Mouse (Mus musculus) CD4-positive, CD25-positive, alpha-beta regulatory T cell, adult 2 months (primary cell): Measurements from ENCODE around the gene Abcc10.

ENCODE experiments used
- DNase-seq: peaks from one replicate; pipeline ENCODE4 v3.0.0-alpha.2; 2012; ENCODE audit warnings: low read depth, low spot score

Abcc10 gene

DNA sequence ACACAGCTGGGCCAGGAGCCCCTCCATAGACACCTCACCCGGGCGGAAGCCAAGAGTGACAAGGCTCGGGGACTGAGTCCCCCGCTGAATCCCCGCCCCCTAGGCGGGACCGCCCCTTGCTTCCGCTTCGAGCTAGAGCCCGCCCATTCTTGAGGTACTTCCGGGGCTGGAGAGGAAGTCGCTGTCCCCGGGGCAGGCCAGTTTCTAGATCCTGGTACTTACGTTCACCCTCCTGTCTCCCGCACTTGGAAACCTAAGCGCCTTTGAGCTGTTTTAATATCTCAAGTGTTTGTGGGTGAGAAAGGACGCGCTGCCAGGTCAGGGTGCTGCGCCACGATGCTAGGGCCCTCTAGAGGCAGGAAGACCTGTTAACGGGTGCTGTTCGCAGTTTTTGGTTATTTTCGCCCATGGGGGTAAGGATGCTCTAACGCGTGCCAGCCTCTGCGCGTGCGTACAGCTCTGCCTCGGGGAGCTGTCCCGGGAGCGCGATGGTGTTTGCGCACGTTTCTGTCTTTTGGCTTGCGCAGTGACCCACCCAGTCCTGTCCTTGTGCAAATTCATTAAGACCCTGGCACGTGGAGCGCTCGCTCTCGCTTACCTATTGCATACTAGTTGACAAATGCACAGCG, at the start of gene Abcc10:
TSS of gene Abcc10 (minus strand) at position 447 of the 629 bp plus-strand sequence.
- peak; percentile 97 for DNase-seq

DNA sequence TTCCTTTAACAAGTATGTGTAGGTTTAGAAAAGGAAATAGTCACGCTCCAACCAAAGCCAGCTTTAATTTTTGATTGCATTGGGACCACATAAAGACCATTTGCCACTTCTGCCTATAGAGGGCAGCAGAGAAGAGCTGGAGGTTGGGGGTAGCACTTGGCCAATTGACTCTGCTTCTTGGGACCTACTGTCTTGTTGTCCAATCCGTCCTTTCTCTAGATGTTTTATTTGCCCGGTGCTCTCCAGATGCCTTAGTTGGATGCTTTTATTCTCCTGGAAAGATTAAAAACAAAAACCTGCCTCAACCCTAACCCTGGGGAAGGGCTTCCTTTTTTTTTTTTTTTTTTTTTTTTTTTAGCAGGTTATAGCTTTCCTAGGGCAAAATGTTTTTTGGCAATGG, 43.6 kb upstream of the Abcc10 start:
- peak; percentile 80 for DNase-seq

DNA sequence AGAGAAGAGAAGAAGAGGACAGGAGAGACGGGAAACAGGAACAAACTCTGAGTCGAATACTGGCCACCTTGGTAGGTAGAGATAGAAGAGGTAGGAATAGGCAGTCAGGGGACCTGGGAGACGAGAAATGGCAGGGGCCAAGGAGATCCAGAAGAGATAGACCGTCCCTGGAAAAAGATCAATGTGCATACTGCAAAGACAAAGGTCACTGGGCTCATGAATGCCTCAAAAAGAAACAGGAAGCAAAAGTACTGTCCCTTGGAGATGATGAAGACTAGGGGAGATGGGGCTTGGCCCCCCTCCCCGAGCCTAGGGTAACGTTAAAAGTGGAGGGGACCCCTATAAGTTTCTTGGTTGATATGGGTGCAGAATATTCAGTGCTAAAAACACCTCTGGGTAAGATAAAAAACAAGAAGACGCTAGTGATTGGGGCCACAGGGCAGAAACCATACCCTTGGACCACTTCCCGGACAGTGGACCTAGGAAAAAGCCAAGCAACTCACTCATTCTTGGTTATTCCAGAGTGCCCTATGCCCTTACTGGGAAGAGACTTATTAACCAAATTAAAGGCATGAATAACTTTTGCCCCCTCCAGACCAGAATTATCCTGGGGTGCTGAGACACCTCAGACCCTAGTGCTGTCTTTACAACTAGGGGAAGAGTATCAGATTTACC, 23.0 kb upstream of the Abcc10 start:
- no peak for DNase-seq

DNA sequence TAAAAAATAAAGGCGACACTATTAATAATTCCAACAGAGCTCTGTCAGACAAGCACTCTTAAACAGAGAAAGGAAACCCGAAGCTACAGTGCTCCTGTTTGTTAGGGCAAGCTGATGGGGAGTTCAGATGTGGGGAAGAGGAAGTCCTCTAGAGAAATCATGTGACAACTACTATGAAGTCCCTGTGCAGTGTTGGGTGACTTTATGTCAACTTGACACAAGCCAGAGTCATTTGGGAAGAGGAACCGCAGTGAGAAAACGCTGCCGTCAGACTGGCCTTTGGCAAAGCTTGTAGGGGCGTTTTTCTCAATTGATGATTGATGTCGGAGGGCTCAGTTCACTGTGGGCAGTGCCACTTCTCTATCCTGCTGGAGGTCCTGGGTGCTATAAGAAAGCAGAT, 13.1 kb upstream of the Abcc10 start:
- no peak for DNase-seq

DNA sequence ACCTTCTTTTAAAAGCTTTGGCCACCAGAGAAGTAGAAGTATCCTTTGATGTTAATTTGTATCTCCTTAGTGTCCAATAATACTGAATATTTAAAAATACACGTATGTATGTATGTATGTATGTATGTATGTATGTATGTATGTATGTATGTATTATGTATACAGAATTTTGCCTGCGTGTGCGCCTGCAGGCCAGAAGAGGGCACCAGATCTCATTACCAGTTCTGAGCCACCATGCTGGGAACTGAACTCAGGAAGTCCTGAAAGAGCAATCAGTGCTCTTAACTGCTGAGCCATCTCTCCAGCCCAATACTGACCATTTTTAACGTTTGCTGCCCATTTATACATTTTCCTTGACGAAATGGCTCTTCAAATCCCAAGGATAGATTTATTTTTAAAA, 8.3 kb upstream of the Abcc10 start:
- DNase-seq: peak; percentile 52

DNA sequence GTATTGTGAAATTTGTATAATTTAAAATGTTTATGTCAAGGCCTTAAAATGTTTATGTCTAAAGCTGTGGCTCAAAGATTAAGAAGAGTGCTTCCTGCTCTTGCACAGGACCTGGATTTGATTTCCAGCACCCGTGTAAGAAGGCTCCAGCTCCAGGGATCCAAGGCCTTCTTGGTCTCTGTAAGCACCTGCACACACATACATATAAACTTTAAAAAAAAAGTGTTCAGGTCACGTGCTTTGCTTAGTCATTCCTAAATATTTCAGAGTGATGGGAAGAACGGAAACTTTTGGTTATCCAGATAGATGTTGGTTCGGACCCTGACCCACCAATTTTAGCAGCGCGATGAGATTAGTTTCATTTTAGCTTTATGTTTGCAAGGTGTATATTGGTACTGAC, 571 bp upstream of the Abcc10 start:
- DNase-seq: no peak

DNA sequence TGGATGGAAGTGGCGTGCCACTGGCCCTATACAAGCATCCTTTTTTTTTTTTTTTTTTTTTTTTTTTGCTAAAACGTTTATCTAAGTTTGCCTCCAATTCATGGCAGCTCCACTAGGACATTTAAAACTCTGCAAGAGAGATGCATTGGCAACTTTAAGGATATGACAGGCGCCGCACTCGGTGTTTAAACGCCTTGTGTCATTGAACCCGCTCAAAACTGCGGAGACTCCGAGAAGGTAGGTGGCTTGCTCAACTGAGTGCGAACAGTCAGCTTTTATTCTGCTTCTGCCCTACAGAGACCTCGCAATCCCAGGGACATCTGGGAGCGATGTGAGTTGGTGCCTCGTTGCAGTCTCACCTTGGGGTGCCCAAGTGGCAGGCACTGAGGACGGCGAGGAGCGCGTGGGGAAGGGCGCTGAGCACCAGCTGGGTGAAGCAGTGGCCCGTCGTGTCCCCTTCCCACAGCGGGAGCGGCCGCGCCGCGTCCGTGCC, 693 bp downstream of the Abcc10 start:
- DNase-seq: no peak

DNA sequence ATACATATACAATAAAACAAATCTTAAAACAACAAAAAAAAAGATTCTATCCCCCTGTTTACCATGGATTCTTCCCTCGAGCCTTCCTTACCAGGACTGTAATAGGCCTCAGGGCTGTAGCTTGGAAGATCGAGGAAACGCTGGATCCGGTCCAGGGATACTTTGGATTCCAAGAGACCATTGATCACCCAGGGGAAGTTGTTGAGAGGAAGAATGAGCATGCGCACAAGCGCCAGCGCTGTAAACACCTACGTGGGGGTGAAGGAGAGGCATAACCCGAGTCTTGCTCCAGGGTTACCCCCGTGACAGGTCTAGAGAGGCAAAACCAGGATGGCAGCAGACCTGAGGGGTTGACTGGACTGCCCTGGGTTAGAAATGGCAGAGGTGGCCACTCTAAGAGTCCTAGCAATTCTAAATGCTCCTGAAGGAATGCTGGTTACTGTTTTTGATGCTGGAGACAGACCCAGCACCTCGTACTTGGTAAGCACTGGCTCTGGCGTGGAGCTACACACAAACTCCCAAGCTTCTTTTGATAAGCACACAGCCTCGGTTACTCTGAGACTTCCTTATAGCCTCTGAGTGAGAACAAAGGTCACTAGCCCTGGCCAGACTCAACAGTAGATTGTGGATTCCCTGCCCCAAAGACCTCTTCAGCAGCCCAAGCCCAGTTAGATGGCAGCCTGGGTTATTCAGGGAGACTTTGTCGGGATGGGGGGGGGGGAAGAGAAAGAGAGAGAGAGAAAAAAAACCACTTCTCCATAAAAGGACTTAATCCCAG, 5.9 kb downstream of the Abcc10 start:
- DNase-seq: no peak

DNA sequence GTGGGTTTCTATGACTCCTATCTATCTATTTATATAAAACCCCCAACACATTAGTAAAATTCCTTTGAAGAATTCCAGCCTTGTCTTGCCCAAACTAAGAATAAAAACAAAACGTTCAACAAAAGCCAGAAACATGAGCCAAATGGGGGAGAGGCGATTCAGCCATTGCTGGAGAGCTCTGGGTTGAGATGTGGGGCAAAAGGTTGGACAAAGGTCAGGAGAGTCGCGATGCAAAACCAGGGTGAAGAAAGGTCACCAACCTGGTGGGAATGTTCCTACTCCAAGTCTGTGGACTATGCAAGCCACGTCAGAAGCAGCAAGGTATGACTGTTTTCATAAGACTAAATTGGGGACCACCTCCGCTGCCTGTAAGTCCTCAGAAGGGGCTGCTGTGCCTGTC, 7.7 kb downstream of the Abcc10 start:
- DNase-seq: no peak

DNA sequence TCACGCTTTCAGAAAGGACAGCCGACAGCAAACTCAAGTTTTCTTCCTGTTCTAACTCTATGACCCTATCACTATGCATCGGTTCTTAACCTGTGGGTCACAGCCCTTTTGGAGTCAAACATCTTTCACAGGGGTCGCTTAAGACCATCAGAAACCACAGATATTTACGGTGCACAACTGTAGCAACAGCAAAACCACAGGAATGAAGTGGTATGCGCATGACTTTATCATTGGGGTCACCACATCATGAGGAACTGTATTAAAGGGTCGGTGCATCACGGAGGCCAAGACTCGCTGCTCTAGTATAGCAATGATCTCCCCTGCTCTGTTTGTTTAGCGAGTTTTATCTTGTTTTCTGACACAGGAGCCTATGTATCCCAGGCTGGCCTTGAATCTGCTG, 12.3 kb downstream of the Abcc10 start:
- DNase-seq: no peak

DNA sequence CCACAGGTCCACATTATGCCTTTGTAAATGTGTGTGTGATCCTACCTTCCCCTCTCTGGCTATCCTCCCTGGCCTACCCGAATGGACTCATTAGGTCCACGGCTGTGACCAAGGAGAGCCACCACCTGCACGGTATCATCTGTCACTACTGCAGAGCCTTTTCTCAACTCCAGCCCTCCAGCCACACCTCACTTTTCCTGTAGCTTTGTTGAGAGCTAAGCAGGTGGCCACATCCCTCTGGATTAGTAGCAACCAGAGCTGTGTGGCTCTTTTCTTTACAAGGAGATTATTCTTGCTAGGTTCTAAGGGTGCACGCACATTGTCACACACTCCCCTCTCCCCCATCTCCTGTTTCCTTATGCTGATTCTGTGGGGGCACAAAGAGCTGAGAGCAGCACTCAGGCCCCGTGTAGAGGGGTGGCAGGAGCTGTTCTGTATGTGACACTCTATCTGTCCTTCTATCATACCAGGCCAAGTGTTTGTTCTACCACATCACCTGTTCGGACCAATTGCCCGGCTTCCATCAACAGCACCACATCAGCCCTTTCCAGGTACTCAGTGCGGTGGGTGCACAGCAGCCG, 14.9 kb downstream of the Abcc10 start:
- no peak for DNase-seq

DNA sequence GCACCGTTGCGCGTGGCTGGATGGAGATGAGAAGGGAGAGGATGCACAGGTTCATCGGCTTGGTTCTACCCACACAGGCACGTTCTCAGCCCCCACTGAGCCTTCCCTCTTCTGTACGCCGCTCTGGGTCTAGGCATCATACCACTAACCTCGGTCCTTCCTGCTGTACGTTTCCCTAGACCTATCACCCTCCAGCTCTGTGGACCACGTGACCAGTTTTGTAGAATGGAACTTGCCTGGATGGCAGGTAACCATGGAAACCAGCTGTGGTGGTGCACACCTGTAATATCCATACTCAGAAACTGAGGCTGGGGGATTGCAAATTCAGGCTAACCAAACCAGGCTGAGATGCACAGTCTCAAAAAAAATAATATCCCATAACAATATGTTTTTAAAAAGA, 17.6 kb downstream of the Abcc10 start:
- no peak for DNase-seq

DNA sequence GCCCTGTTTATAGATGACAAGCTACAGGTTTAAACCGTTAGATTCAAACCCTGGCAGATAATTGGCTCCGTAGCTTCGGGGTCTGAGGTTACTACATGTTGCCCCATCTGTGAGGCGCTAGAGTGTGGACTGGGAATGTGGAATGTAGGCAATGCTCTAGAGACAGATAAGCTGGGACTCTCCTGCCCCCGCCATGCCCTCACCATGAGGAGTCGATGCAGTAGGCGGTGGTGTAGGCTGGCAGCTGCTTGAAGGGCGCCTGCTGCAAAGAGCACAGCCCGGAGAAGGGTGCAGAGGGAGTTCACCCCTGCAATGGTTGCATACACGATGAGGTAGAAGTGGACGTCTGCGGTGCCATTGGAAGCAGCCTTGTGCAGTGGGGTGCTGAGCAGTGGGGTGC, 18.3 kb downstream of the Abcc10 start:
- no peak for DNase-seq

DNA sequence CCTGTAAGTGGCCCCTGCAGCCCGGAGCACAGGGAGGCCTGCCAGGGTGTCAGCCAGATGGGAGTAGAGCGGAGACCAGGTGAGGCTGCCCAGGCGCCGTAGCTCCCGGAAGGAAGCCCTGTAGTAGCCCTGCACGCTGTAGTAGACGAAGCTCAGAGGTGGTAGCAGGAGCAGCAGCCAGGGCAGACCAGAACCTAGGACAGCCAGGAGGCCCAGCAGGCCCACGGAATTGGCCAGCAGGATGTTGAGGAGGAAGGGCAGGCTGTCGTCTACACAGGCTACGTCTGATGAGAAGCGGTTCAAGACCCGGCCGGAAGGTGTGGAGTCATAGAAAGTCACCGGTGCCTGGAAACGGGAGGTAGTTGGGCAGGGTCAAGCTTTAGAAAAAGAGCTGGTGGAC, 21.2 kb downstream of the Abcc10 start:
- no peak for DNase-seq

DNA sequence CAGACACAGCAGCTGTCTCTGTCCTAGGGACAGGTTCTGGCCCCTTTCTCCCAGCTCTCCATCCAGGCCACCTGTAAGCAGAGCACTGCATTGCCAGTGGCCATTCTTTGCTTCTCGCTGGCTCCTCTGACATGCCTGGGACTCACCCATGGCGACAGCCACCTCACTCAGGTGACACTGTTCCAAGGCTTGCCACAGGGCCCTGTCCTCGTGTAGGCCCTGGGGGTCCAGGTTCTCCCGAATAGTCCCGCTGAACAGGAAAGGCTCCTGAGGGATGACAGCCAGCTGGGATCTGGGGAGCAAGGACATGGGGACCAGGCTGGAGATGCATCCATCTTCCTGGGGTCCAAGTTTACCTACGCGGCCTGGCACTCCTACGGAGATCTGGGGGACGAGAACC, 24.0 kb downstream of the Abcc10 start:
- DNase-seq: no peak

DNA sequence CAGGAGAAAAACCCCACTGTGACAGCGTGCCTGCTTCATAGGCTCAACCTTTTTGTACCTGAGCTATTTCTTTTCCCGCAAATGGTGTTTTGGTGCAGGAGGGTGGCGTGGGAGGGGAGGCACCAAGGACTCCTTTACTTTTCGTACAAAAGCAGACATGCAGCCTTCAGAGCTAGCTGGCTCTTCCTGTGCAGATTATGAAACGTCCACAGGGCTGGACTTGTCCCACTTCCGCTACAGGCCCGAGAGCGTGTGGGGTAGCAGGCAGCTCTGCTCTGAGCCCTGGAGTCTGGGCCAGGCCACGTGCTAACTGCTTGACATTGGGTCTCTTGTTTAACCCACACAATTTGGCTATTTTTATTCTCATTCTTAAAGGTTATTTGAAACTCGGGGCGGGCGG, 26.3 kb downstream of the Abcc10 start:
- DNase-seq: no peak

DNA sequence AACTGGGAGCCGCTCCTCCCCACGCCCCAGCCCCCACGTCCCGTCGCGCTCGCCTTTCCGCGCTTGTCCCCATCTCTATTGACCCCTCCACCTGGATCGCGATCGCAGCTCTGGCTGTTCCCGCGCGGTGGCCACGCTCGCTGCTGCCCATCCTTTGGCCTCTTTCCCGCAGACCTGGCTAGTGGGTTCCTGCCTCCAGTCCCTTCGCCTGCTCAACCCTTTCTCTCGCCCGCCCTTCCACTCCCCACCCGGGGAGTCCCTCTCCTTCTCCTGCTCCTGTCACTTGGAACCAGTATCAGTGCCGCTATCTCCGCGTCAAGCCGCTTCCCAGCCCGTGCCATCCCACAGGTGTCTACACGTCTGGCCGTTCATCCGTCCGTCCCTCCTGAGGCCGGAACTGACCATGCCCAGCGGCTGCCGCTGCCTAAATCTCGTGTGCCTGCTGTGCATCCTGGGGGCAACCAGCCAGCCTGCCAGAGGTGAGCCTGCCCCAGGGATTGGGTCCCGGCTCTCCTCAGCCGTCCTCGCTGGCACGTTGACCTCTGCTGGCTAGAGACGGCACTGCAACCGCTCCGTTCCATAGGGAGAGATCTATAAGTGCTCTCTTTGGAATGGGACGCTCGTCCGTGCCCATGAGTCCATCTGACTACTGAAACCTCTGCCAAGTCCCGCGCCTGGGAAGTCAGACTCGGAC, 29.8 kb downstream of the Abcc10 start:
- peak; percentile 86 for DNase-seq

DNA sequence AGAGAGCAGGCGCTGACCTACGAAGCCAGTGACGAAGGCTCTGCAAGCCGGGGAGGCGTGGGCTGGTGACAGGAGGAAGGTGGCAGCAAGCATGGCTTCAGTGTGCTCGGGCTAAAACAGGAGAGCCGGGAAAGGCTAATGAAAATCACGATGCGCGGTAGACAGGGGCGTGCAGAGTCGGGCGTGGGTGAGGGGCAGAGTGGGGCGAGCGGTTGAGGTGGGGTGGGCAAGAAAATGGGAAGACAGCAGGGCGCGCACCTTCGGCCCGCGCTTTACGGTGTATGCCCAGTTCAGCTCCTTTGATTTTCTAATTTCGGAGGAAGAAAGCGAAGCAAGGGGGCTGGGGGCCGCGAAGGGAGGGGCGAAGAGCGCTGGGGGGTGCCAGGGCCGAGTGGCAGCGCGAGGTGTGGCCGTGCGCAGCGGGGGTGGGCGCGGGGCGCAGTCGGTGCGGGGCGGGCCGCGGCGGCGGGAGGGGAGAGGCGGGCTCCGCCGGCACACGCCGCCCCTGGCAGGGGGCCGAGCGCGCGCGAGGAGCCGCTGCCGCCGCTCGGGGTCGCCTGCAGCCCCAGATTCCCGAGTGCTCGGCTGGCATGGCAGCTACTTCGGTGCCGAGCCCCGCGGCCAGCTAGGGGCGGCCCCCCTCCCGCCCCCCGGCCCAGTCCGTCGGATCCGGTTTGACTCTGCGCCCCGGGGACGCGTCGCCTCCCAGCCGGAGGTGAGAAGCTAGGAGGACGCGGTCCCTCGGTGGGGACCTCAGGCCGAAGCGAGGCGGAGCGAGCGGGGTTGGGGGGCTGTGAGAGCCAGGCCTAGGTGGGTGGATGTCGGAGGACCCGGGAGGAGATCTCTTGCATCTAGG, 30.6 kb downstream of the Abcc10 start, which contains the start of gene Dlk2:
TSS of gene Dlk2 (plus strand) at position 58 of the 856 bp plus-strand sequence.
- peak; percentile 50 for DNase-seq

DNA sequence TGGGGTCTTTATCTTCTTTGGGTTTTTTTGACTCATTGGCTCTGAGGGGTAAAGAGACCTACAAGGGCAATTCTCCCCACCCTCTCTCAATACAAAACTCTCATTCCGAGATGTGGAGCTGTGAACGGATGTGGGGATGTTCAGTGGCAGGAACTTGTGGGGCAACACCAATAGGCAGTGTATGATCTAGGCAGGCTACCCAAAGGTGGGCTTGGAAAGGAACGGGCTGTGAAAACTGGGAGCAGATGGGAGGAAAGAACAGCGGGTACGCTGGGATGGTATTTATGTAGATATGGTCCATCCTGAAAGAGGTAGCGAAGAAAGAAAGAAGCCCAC, 31.2 kb downstream of the Abcc10 start:
- no peak for DNase-seq

DNA sequence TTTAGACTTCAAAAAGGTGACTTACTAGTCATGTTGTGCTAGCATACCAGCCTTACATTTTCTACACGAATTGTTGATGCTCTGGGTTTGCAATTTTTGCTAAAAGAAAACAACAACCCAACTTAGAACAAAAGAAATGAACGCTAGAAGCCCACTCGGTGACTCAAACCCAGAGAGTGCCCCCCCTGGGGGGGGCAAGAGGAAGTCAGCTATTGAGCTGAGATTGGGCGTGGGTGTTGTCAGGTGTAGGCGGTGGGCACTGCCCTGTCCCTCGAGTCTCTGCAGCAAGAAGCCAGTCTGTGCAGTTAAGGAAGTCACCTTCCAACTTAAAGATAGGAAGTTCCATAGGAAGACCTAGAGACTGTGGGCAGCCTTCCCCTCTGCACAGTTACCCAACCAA, 31.6 kb downstream of the Abcc10 start:
- peak; percentile 36 for DNase-seq

DNA sequence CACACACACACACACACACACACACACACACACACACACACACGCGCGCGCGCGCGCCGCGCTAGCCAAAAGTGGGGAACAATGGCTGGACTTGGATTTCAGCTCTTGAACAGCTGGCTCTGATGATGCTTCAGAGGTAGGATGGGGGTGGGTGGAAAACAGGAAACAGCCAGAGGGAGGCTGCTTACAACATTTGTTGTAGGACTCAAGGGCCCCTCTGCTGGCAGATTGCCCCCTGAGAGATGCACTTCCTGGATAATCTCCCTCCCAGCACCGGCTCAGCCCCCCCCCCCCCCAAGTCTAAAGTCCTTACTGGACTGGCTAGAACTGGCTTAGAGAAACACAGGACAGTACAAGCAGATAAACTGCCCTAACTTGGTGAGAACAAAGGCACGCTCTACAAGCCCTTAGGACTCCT, 40.5 kb downstream of the Abcc10 start:
- no peak for DNase-seq
